Mouse (Mus musculus): Measurements from ENCODE around the gene Rapsn. TPM values are rescaled to one million over a fixed set of nuclear protein-coding genes. Genes with fewer than 3 reads are reported as not detected.

Gene Rapsn
- total and polyA plus RNA-seq, 3 experiments: 0.10 TPM; not detected in 2

DNA sequence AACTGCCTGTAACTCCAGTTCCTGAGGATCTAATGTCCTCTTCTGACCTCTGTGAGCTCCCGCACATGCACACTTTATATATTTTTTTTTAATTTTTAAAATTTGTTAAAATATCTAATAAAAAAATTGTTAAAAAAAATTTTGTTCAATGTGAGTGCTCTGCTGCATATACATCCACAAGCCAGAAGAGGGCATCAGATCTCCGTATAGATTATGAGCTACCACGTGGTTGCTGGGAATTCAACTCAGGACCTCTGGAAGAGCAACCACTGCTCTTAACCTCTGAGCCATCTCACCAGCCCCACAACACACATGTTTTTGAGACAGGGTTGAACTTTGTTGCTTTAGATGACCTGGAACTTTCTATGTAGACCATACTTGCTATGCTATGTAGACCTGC is 2.4 kb upstream of the Rapsn start:
- peaks cover 4 to 7% of the 10 kb centered on the region in 2 experiments; a peak in 3 of 4 replicates for H3K4me1 ChIP-seq (ENCODE audit: control insufficient read depth in 1 of 2, insufficient read depth in 2 of 2, low read length in 2 of 2)
- no peaks in the 10 kb centered on the region for H3K79me2 ChIP-seq (ENCODE audit: control insufficient read depth, insufficient read depth, low read length, poor library complexity)
- no peaks in the 10 kb centered on the region for H3K9me3 ChIP-seq (replicated peaks; ENCODE audit: insufficient read depth, low read length)
- H3K4me3 ChIP-seq (ENCODE audit: control insufficient read depth in 1 of 2, insufficient read depth in 1 of 2, low read depth in 2 of 2, low read length in 2 of 2): no peak overlapping the region
- H3K27me3 ChIP-seq (ENCODE audit: control insufficient read depth in 1 of 2, insufficient read depth in 2 of 2, low read length in 2 of 2): no peaks in the 10 kb centered on the region
- H3K27ac ChIP-seq (ENCODE audit: control insufficient read depth, low read depth, low read length): no peak overlapping the region
- peak overlapping the region; percentile 38; the same call in 1 of the 2 replicates for H3K9ac ChIP-seq (ENCODE audit: control insufficient read depth, low read depth, low read length, poor library complexity, severe bottlenecking)
- H3K36me3 ChIP-seq (ENCODE audit: control insufficient read depth in 1 of 2, insufficient read depth in 2 of 2, low read length in 2 of 2): peaks cover 0 to 5% of the 10 kb centered on the region in 2 experiments; a peak in 2 of 4 replicates
- peak; percentile 74 for DNase-seq (ENCODE audit: low read depth, low spot score)
- TF ChIP-seq TAL1 (IDR thresholded peaks at IDR 0.05; ENCODE audit: low read length): no peak
- peak; percentile 68 for TF ChIP-seq RAD21 (IDR thresholded peaks at IDR 0.05; ENCODE audit: low read depth, low read length)
- TF ChIP-seq NRF1 (IDR thresholded peaks at IDR 0.05; ENCODE audit: insufficient read depth, low read depth, low read length, poor library complexity, severe bottlenecking): no peak
- no peak for TF ChIP-seq POLR2AphosphoS2 (IDR thresholded peaks at IDR 0.05; ENCODE audit: low read length)
- TF ChIP-seq JUND (IDR thresholded peaks at IDR 0.05; ENCODE audit: low read depth, low read length): no peak
- TF ChIP-seq HCFC1 (IDR thresholded peaks at IDR 0.05; ENCODE audit: low read depth, low read length): no peak
- no peak for TF ChIP-seq POLR2A (IDR thresholded peaks at IDR 0.05; ENCODE audit: control insufficient read depth in 1 of 2, insufficient read depth in 1 of 2, low read depth in 1 of 2, low read length in 2 of 2, poor library complexity in 1 of 2)
- TF ChIP-seq EP300 (IDR thresholded peaks at IDR 0.05; ENCODE audit: low read depth in 1 of 2, low read length in 2 of 2): no peak
- no peak for TF ChIP-seq RCOR1 (IDR thresholded peaks at IDR 0.05; ENCODE audit: low read depth, low read length)
- no peak for TF ChIP-seq USF2 (IDR thresholded peaks at IDR 0.05; ENCODE audit: borderline replicate concordance in 1 of 2, insufficient read depth in 1 of 2, low read depth in 1 of 2, low read length in 2 of 2)
- TF ChIP-seq MYC (IDR thresholded peaks at IDR 0.05; ENCODE audit: low read depth, low read length): peak; percentile 99
- peak; percentile 93 for TF ChIP-seq MAX (IDR thresholded peaks at IDR 0.05; ENCODE audit: low read length)
- no peak for TF ChIP-seq ETS1 (IDR thresholded peaks at IDR 0.05; ENCODE audit: low read depth, low read length)
- peak; percentile 56; the same call in 1 of the 2 replicates for TF ChIP-seq ZC3H11A (IDR thresholded peaks at IDR 0.05; ENCODE audit: low read depth, low read length)
- TF ChIP-seq E2F4 (IDR thresholded peaks at IDR 0.05; ENCODE audit: borderline replicate concordance, low read depth, low read length): no peak
- no peak for TF ChIP-seq ZKSCAN1 (IDR thresholded peaks at IDR 0.05; ENCODE audit: low read depth, low read length)
- TF ChIP-seq GABPA (IDR thresholded peaks at IDR 0.05; ENCODE audit: low read depth, low read length): no peak
- TF ChIP-seq CTCF (IDR thresholded peaks at IDR 0.05 in 2 of 3, conservative IDR thresholded peaks at IDR 0.05 in 1 of 3; ENCODE audit: control insufficient read depth in 1 of 3, insufficient read depth in 1 of 3, low read depth in 2 of 3, low read length in 3 of 3, poor library complexity in 1 of 3, severe bottlenecking in 1 of 3): peak; percentile 29 to 64 (median 37)
- TF ChIP-seq SMC3 (IDR thresholded peaks at IDR 0.05; ENCODE audit: low read depth, low read length): peak; percentile 59
- no peak for TF ChIP-seq POLR2AphosphoS5 (IDR thresholded peaks at IDR 0.05; ENCODE audit: borderline replicate concordance, low read depth, low read length)
- TF ChIP-seq TCF12 (IDR thresholded peaks at IDR 0.05; ENCODE audit: low read depth, low read length): no peak
- TF ChIP-seq CHD2 (IDR thresholded peaks at IDR 0.05; ENCODE audit: low read length): no peak
- peak; percentile 77 for TF ChIP-seq MXI1 (IDR thresholded peaks at IDR 0.05; ENCODE audit: low read depth, low read length)
- TF ChIP-seq MEF2A (IDR thresholded peaks at IDR 0.05; ENCODE audit: extremely low read depth, insufficient replicate concordance, low read depth, low read length, poor library complexity, severe bottlenecking): no peak
- no peak for TF ChIP-seq BHLHE40 (IDR thresholded peaks at IDR 0.05; ENCODE audit: borderline replicate concordance, low read depth, low read length)
- no peak for TF ChIP-seq MAZ (IDR thresholded peaks at IDR 0.05; ENCODE audit: low read depth, low read length)
- TF ChIP-seq MAFK (IDR thresholded peaks at IDR 0.05; ENCODE audit: borderline replicate concordance, low read depth, low read length): no peak
- TF ChIP-seq UBTF (IDR thresholded peaks at IDR 0.05; ENCODE audit: borderline replicate concordance, insufficient read depth, low read depth, low read length): no peak
- TF ChIP-seq USF1 (IDR thresholded peaks at IDR 0.05; ENCODE audit: low read depth, low read length): peak; percentile 87
- TF ChIP-seq CHD1 (IDR thresholded peaks at IDR 0.05; ENCODE audit: low read depth, low read length): no peak
- no peak for TF ChIP-seq ZMIZ1 (IDR thresholded peaks at IDR 0.05; ENCODE audit: low read depth, low read length)
- TF ChIP-seq KAT2A (conservative IDR thresholded peaks at IDR 0.05; ENCODE audit: low read depth, low read length): no peak
- TF ChIP-seq NELFE (IDR thresholded peaks at IDR 0.05; ENCODE audit: low read depth, low read length): no peak
- TF ChIP-seq MYB (IDR thresholded peaks at IDR 0.05; ENCODE audit: low read depth, low read length): no peak
- TF ChIP-seq ELF1 (IDR thresholded peaks at IDR 0.05; ENCODE audit: low read depth, low read length): no peak
- TF ChIP-seq ZNF384 (IDR thresholded peaks at IDR 0.05; ENCODE audit: low read depth, low read length): peak; percentile 77
- peak; percentile 46; the same call in 1 of the 2 replicates for TF ChIP-seq GATA1 (IDR thresholded peaks at IDR 0.05; ENCODE audit: low read depth, low read length)
- TF ChIP-seq TBP (IDR thresholded peaks at IDR 0.05; ENCODE audit: low read depth, low read length): no peak

All from MEL (cell line).